Mouse (Mus musculus) CH12.LX (cell line): ENCODE measurements around the gene Gamt. TPM values are rescaled to one million over a fixed set of nuclear protein-coding genes. Genes with fewer than 3 reads are reported as not detected.
"Not testable (repeated sequence)": the region's sequence is repeated elsewhere in the genome, so short reads cannot be mapped to it uniquely, and the experiment has no call there.

Experiments used
- DNase-seq: peaks from one replicate; pipeline ENCODE4 v3.0.0-alpha.2; 2013; ENCODE audit errors: extremely low read depth
- H3K27ac ChIP-seq: 2 replicates; pipeline ENCODE4 v1.5.1; 2012; ENCODE audit warnings: low read depth, mild to moderate bottlenecking, control low read depth, moderate library complexity; ENCODE audit not compliant: insufficient read depth
- H3K27me3 ChIP-seq: replicated peaks from 2 replicates; pipeline ENCODE3; 2012; ENCODE audit warnings: inconsistent platforms
- H3K36me3 ChIP-seq, 2 experiments: replicated peaks in 1 of 2; 2 replicates each; pipeline versions ENCODE3 to v1.6.1; 2012; ENCODE audit warnings: inconsistent platforms in 1 of 2, low read length in 1 of 2, mild to moderate bottlenecking in 1 of 2, mixed read lengths in 1 of 2, moderate library complexity in 1 of 2; ENCODE audit not compliant: control insufficient read depth in 1 of 2, insufficient read depth in 1 of 2
- H3K4me1 ChIP-seq, 2 experiments: 2 replicates each; pipeline ENCODE4 v1.6.1; 2012; ENCODE audit warnings: inconsistent platforms in 1 of 2, moderate library complexity in 1 of 2; ENCODE audit not compliant: insufficient read depth in 2 of 2, control insufficient read depth in 1 of 2
- H3K4me2 ChIP-seq: 2 replicates; pipeline ENCODE4 v1.6.1; 2012; ENCODE audit warnings: low read depth, mild to moderate bottlenecking, control low read depth; ENCODE audit not compliant: poor library complexity, insufficient read depth, severe bottlenecking
- H3K4me3 ChIP-seq, 3 experiments: fragments of 150-350 bp in 1 of 3; sonication (generic) in 1 of 3; replicated peaks in 1 of 3; 2 replicates each; pipeline versions ENCODE3 to v1.5.1; 2011 to 2012; ENCODE audit warnings: low read depth in 2 of 3, low read length in 2 of 3, mild to moderate bottlenecking in 2 of 3, moderate library complexity in 2 of 3, control low read depth in 1 of 3, improper control_type of control experiment in 1 of 3, inconsistent platforms in 1 of 3, mixed read lengths in 1 of 3; ENCODE audit not compliant: poor library complexity in 1 of 3
- H3K79me2 ChIP-seq: replicated peaks from 2 replicates; pipeline ENCODE4 v1.6.1; 2012; ENCODE audit warnings: mild to moderate bottlenecking, moderate library complexity; ENCODE audit not compliant: control insufficient read depth, poor library complexity, insufficient read depth, severe bottlenecking; ENCODE audit errors: extremely low read depth
- H3K9ac ChIP-seq: 2 replicates; pipeline ENCODE4 v1.6.1; 2012; ENCODE audit warnings: low read depth, mild to moderate bottlenecking, control low read depth, moderate library complexity; ENCODE audit not compliant: insufficient read depth
- H3K9me3 ChIP-seq: replicated peaks from 2 replicates; pipeline ENCODE3; 2012; ENCODE audit warnings: low read length, inconsistent platforms, mixed read lengths
- CHD1 ChIP-seq: IDR thresholded peaks from 2 replicates; pipeline ENCODE4 v1.6.1; 2012; ENCODE audit warnings: low read depth, low read length, improper control_type of control experiment, inconsistent platforms
- CHD2 ChIP-seq: IDR thresholded peaks from 2 replicates; pipeline ENCODE4 v1.6.1; 2011; ENCODE audit warnings: low read length, improper control_type of control experiment
- E2F4 ChIP-seq: IDR thresholded peaks from 2 replicates; pipeline ENCODE4 v1.6.1; 2011; ENCODE audit warnings: low read depth, low read length, improper control_type of control experiment; ENCODE audit not compliant: insufficient replicate concordance
- ELF1 ChIP-seq: IDR thresholded peaks from 2 replicates; pipeline ENCODE4 v1.6.1; 2014; ENCODE audit warnings: low read depth, mild to moderate bottlenecking, inconsistent platforms, low read length, improper control_type of control experiment
- HCFC1 ChIP-seq: IDR thresholded peaks from 2 replicates; pipeline ENCODE4 v1.6.1; 2012; ENCODE audit warnings: low read depth, mild to moderate bottlenecking, inconsistent platforms, low read length, improper control_type of control experiment
- IRF4 ChIP-seq: IDR thresholded peaks from 2 replicates; pipeline ENCODE4 v1.6.1; 2014; ENCODE audit warnings: low read depth, mild to moderate bottlenecking, inconsistent platforms, low read length, improper control_type of control experiment
- JUN ChIP-seq: IDR thresholded peaks from 2 replicates; pipeline ENCODE4 v1.6.1; 2011; ENCODE audit warnings: low read depth, mild to moderate bottlenecking, low read length, improper control_type of control experiment, moderate library complexity; ENCODE audit not compliant: insufficient read depth
- KAT2A ChIP-seq: IDR thresholded peaks from 2 replicates; pipeline ENCODE4 v1.6.1; 2012; ENCODE audit warnings: low read length, improper control_type of control experiment, inconsistent platforms; ENCODE audit not compliant: insufficient replicate concordance
- NRF1 ChIP-seq: IDR thresholded peaks from 2 replicates; pipeline ENCODE4 v1.6.1; 2014; ENCODE audit warnings: low read depth, mild to moderate bottlenecking, inconsistent platforms, low read length, improper control_type of control experiment, moderate library complexity
- POLR2A ChIP-seq: IDR thresholded peaks from 2 replicates; pipeline ENCODE4 v1.6.1; 2011; ENCODE audit warnings: low read depth, mild to moderate bottlenecking, improper control_type of control experiment, low read length
- POLR2AphosphoS2 ChIP-seq: IDR thresholded peaks from 2 replicates; pipeline ENCODE4 v1.6.1; 2011; ENCODE audit warnings: low read depth, low read length, improper control_type of control experiment
- RCOR1 ChIP-seq: conservative IDR thresholded peaks from 2 replicates; pipeline ENCODE4 v1.6.1; 2012; ENCODE audit warnings: low read depth, mild to moderate bottlenecking, inconsistent platforms, low read length, improper control_type of control experiment
- SIN3A ChIP-seq: IDR thresholded peaks from 2 replicates; pipeline ENCODE4 v1.6.1; 2012; ENCODE audit warnings: low read length, improper control_type of control experiment, inconsistent platforms
- ZC3H11A ChIP-seq: IDR thresholded peaks from 2 replicates; pipeline ENCODE4 v1.6.1; 2012; ENCODE audit warnings: low read depth, mild to moderate bottlenecking, inconsistent platforms, low read length, improper control_type of control experiment
- ZKSCAN1 ChIP-seq: IDR thresholded peaks from 2 replicates; pipeline ENCODE4 v1.6.1; 2012; ENCODE audit warnings: low read depth, inconsistent platforms, low read length, improper control_type of control experiment, borderline replicate concordance
- ZNF384 ChIP-seq: IDR thresholded peaks from 2 replicates; pipeline ENCODE4 v1.6.1; 2012; ENCODE audit warnings: low read depth, low read length, improper control_type of control experiment, inconsistent platforms
- dilution Hi-C: fragments of 300-500 bp; cut with MboI; formaldehyde crosslinking; loops from 2 replicates; pipeline ENCODE4 v1.14.3; 2020; ENCODE audit warnings: low sequenced_read_pairs; ENCODE audit not compliant: extremely low pct_unique_long_range_greater_than_20kb, extremely low pct_ligation_motif_present
- in situ Hi-C: fragments of 300-500 bp; cut with MboI; formaldehyde crosslinking; loops from 3 replicates; pipeline ENCODE4 v1.14.3; 2019; ENCODE audit warnings: low sequenced_read_pairs, low pct_ligation_motif_present, low pct_unique_long_range_greater_than_20kb, mixed read lengths
- polyA plus RNA-seq: library from polyadenylated mRNA; unstranded; fragments of >175 nt; gene quantifications from 2 replicates; pipeline ENCODE4 v1.2.1, GENCODE M21; 2012; ENCODE audit warnings: low read depth; ENCODE audit not compliant: insufficient read length
- total RNA-seq, 2 experiments: library from RNA; depleted of rRNA; stranded (reverse); fragments of 300-350 nt in 1 of 2; fragments of >200 nt in 1 of 2; gene quantifications; 2 replicates each; pipeline ENCODE4 v1.2.3; 2012 to 2014

Gamt gene
- total and polyA plus RNA-seq, 3 experiments = 0.24 to 0.30 TPM; not detected in 1

DNA sequence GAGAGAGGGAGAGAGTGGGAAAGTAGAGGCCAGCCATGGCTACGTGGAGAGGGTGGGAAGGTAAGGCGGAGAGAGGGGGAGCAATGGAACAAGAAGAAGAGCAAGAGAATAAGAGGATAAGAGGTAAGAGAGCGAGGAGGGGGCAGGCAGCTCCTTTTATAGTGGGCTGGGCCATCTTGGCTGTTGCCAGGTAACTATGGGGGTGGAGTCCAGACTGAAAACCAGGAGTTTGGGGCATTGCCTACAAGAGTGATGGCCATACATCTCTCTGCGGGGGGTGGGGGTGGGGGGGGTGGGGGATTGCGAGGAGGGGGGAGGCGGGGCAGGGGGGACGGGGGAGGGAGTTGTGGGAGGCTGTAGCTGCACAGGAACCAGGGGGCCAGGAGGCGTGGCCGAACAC lies 40.1 kb downstream of the Gamt start:
- no peak for DNase-seq
- H3K4me1 ChIP-seq = peaks cover 6 to 7% of the 10 kb centered on the region in 2 experiments; a peak in 3 of 4 replicates
- dilution Hi-C loops (no loop called here), in situ Hi-C loops (no loop called here)
- H3K27ac ChIP-seq = no peak overlapping the region
- H3K36me3 ChIP-seq = no peaks in the 10 kb centered on the region
- no peak overlapping the region for H3K9ac ChIP-seq
- no peaks in the 10 kb centered on the region for H3K9me3 ChIP-seq
- no peak for TF ChIP-seq POLR2A
- TF ChIP-seq CHD1 = no peak
- no peak for TF ChIP-seq JUN
- TF ChIP-seq SIN3A = no peak
- TF ChIP-seq ZKSCAN1 = no peak
- no peak for TF ChIP-seq ELF1
- TF ChIP-seq ZC3H11A = no peak
- no peak for TF ChIP-seq E2F4
- TF ChIP-seq KAT2A = no peak
- TF ChIP-seq NRF1 = no peak
- H3K4me2 ChIP-seq = no peak overlapping the region
- H3K4me3 ChIP-seq = no peak overlapping the region
- H3K79me2 ChIP-seq = no peaks in the 10 kb centered on the region
- H3K27me3 ChIP-seq = peaks cover 25% of the 10 kb centered on the region

GRCm38 (mm10) chr10:80215048-80215772 lies 45.6 kb downstream of the Gamt start:
- no peaks in the 10 kb centered on the region for H3K36me3 ChIP-seq
- no peak overlapping the region for H3K9ac ChIP-seq
- peaks cover 5 to 6% of the 10 kb centered on the region in 2 experiments; a peak in 3 of 4 replicates for H3K4me1 ChIP-seq
- H3K9me3 ChIP-seq = no peaks in the 10 kb centered on the region
- no peak overlapping the region for H3K4me2 ChIP-seq
- no peak for DNase-seq
- TF ChIP-seq HCFC1 (no peak), CHD2 (no peak), RCOR1 (no peak), IRF4 (no peak), POLR2AphosphoS2 (no peak), CHD1 (no peak), ZNF384 (no peak), ELF1 (no peak)
- dilution Hi-C loops = no loop called here
- H3K79me2 ChIP-seq = no peaks in the 10 kb centered on the region
- H3K4me3 ChIP-seq = no peak overlapping the region
- no peak overlapping the region for H3K27ac ChIP-seq
- in situ Hi-C loops = no loop called here
- peaks cover 11% of the 10 kb centered on the region for H3K27me3 ChIP-seq

- H3K4me3 ChIP-seq, H3K36me3 ChIP-seq, dilution Hi-C loops, in situ Hi-C loops, DNase-seq, H3K4me1 ChIP-seq, H3K27ac ChIP-seq, H3K79me2 ChIP-seq, H3K4me2 ChIP-seq, H3K9me3 ChIP-seq, H3K9ac ChIP-seq: not testable (repeated sequence)
- peaks cover 30% of the 10 kb centered on the region for H3K27me3 ChIP-seq
Measured at GRCm38 (mm10) chr10:80211547-80212103, 49.2 kb downstream of the Gamt start.
